Mouse (Mus musculus) G1E (cell line): ENCODE results near the gene Pdzd2.

ENCODE experiments used
- CTCF ChIP-seq: IDR thresholded peaks from 2 replicates; pipeline ENCODE4 v1.5.1; 2012; ENCODE audit warnings: low read depth, low read length, inconsistent platforms, mixed read lengths
- TAL1 ChIP-seq: conservative IDR thresholded peaks from 2 replicates; pipeline ENCODE4 v1.6.1; 2012; ENCODE audit warnings: low read depth, low read length, inconsistent platforms, mixed read lengths

GRCm38 (mm10) chr15:12622093-12622643 is 117.6 kb downstream of the Pdzd2 start:
- TF ChIP-seq CTCF (no peak), TAL1 (no peak)
